Mouse (Mus musculus): ENCODE results near the gene Tbca.

DNA sequence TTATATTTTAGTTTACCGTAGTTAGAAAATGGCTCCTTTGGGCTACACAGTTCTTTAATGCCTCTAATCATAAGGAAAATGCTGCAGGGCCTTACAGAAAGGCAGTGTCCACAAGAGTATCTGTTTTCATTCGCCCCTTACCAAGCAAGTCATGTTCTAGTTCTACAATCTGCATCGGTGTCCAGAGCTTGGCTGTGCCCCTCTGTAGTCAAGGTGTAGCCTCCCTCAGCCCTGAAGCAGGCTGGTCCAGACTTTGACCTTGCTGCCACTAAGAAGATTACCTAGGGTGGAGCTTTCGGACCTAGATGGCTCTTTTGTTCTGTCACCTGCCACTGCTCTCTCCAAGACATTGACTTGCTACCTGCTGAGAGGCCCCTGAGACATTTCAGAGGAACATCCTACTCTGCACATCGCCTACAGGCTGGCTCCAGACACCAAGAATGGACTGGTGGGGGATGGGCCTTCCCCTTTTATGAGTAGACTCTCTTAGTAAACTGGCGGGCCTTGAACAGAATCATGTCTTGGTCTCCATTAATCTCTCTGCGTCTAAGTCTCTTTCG is 69.4 kb downstream of the Tbca start:
- TF ChIP-seq CTCF (IDR thresholded peaks at IDR 0.05) (no peak), EP300 (IDR thresholded peaks at IDR 0.05) (no peak)
